Mouse (Mus musculus) heart, postnatal 0 days (tissue): ENCODE measurements around the gene Sparc.

Source experiments
- CTCF ChIP-seq: IDR thresholded peaks from 2 replicates; pipeline ENCODE4 v1.5.1; 2016; ENCODE audit warnings: antibody characterized with exemption, control low read depth, low read depth
- EP300 ChIP-seq: IDR thresholded peaks from 2 replicates; pipeline ENCODE4 v1.6.1; 2016; ENCODE audit warnings: antibody characterized with exemption, low read depth

- no peak for TF ChIP-seq CTCF
- TF ChIP-seq EP300 = no peak
Observed at GRCm38 (mm10) chr11:55407133-55407532, 15.8 kb downstream of the Sparc start.
